Mouse (Mus musculus) kidney, adult 18-20 months (tissue): ENCODE results near the gene Thap3.

Experiments
- DNase-seq: peaks from one replicate; pipeline ENCODE4 v3.0.0; 2021

The Thap3 gene

GRCm38 (mm10) chr4:152008622-152009075 is 19.9 kb upstream of the Thap3 start, which contains the start of gene Klhl21:
Klhl21 (plus strand) TSS chr4:152008803.
- peak; percentile 97 for DNase-seq

GRCm38 (mm10) chr4:152008148-152008500 is 19.3 kb upstream of the Thap3 start:
- peak; percentile 46 for DNase-seq

- DNase-seq, result peak; percentile 50
These were observed 18.8 kb upstream of the Thap3 start for GRCm38 (mm10) chr4:152007481-152008147.

- DNase-seq, result no peak
These were observed 18.0 kb upstream of the Thap3 start for GRCm38 (mm10) chr4:152006812-152007211.

GRCm38 (mm10) chr4:152006137-152006536 is 17.3 kb upstream of the Thap3 start:
- DNase-seq, result no peak

GRCm38 (mm10) chr4:152002063-152002462 is 13.3 kb upstream of the Thap3 start:
- no peak for DNase-seq

- DNase-seq, result no peak
These were observed 12.5 kb upstream of the Thap3 start for GRCm38 (mm10) chr4:152001335-152001734.

- DNase-seq, result no peak
These were observed 12.1 kb upstream of the Thap3 start for GRCm38 (mm10) chr4:152000906-152001305.

- DNase-seq, result no peak
These were observed 10.7 kb upstream of the Thap3 start for GRCm38 (mm10) chr4:151999481-151999880.

- no peak for DNase-seq
These were observed 8.9 kb upstream of the Thap3 start for GRCm38 (mm10) chr4:151997701-151998100.

GRCm38 (mm10) chr4:151996951-151997222 is 8.1 kb upstream of the Thap3 start:
- DNase-seq, result no peak

GRCm38 (mm10) chr4:151996173-151996950 is 7.6 kb upstream of the Thap3 start, which contains the start of gene Phf13:
Phf13 (minus strand) TSS chr4:151996258.
- peak; percentile 99 for DNase-seq

- no peak for DNase-seq
These were observed 6.8 kb upstream of the Thap3 start for GRCm38 (mm10) chr4:151995371-151996172.

GRCm38 (mm10) chr4:151994228-151995171 is 5.7 kb upstream of the Thap3 start:
- DNase-seq, result peak; percentile 50

- DNase-seq, result no peak
These were observed 4.2 kb upstream of the Thap3 start for GRCm38 (mm10) chr4:151993035-151993434.

GRCm38 (mm10) chr4:151992091-151992490 is 3.3 kb upstream of the Thap3 start:
- DNase-seq, result no peak

- DNase-seq, result no peak
These were observed 302 bp upstream of the Thap3 start for GRCm38 (mm10) chr4:151989110-151989488.

- DNase-seq, result peak; percentile 15
These were observed 819 bp downstream of the Thap3 start for GRCm38 (mm10) chr4:151988014-151988341.

GRCm38 (mm10) chr4:151986650-151987049 is 2.1 kb downstream of the Thap3 start:
- DNase-seq, result no peak

GRCm38 (mm10) chr4:151985886-151986285 is 2.9 kb downstream of the Thap3 start:
- DNase-seq, result peak; percentile 23

- no peak for DNase-seq
These were observed 5.2 kb downstream of the Thap3 start for GRCm38 (mm10) chr4:151983560-151983959.

GRCm38 (mm10) chr4:151983043-151983442 is 5.8 kb downstream of the Thap3 start:
- no peak for DNase-seq

- DNase-seq, result peak; percentile 86
These were observed 7.4 kb downstream of the Thap3 start for GRCm38 (mm10) chr4:151981363-151981762.
